Comparison of ENCODE assay signal across 25 mouse cellular contexts in the genomic region with DNA sequence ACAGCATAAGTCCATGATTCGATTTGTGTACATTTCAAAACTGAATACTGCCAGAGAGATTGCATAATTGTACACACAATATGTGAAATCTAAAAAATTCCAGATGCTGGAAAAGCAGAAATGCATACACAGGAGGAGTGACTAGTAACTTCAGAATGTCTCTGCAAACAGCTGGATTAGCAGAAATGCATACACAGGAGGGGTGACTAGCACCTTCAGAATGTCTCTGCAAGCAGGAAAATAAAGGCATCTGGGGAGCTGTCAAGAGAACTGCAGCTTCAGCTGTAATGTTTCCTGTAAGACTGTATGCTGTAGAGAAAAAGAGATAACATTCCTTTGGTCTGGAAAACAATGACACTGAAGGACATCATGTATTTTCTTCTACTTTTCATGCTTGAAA. TPM values are rescaled to one million over a fixed set of nuclear protein-coding genes. Genes with fewer than 3 reads are reported as not detected.
"Had no signal": no experiment of that assay in that cellular context is flagged by ENCODE, and none has a peak within 500 bp of the region (broad histone marks: within the 10 kb centered on the region; RNA-seq: fewer than 3 reads in every experiment).

No protein-coding gene starts in this region.

- H3K4me1 ChIP-seq: lung, embryonic 15.5 days; midbrain, embryonic 10.5 days; midbrain, embryonic 12.5 days; stomach, embryonic 15.5 days had no signal

- DNase-seq: lung, adult 18-20 months; lung, postnatal 14 days; lung, postnatal 36 days; retina, postnatal 1 day; right cerebral cortex, adult 18-20 months; right cerebral cortex, postnatal 25 days; right cerebral cortex, postnatal 4 days; spleen, adult 18-20 months; thymus, adult 2 months; thymus, postnatal 25 days; thymus, postnatal 4 days had no signal

- H3K4me2 ChIP-seq: lung, embryonic 15.5 days; midbrain, embryonic 12.5 days; neural tube, embryonic 13.5 days; neural tube, embryonic 15.5 days; stomach, embryonic 15.5 days had no signal

- H3K27ac ChIP-seq: liver, embryonic 14.5 days; lung, embryonic 15.5 days; midbrain, embryonic 10.5 days; midbrain, embryonic 12.5 days; neural tube, embryonic 13.5 days; neural tube, embryonic 15.5 days; stomach, embryonic 15.5 days; stomach, postnatal 0 days had no signal

- H3K36me3 ChIP-seq: lung, embryonic 15.5 days; midbrain, embryonic 10.5 days; midbrain, embryonic 12.5 days; neural tube, embryonic 13.5 days; neural tube, embryonic 15.5 days; stomach, embryonic 15.5 days had no signal

- H3K9me3 ChIP-seq: lung, embryonic 15.5 days; midbrain, embryonic 10.5 days; midbrain, embryonic 12.5 days; neural tube, embryonic 13.5 days; neural tube, embryonic 15.5 days; stomach, embryonic 15.5 days had no signal

- H3K4me3 ChIP-seq: lung, embryonic 15.5 days; midbrain, embryonic 10.5 days; midbrain, embryonic 12.5 days; myocyte; neural tube, embryonic 13.5 days; neural tube, embryonic 15.5 days; stomach, embryonic 15.5 days had no signal

- H3K9ac ChIP-seq: liver, embryonic 14.5 days; lung, embryonic 15.5 days; midbrain, embryonic 12.5 days; neural tube, embryonic 13.5 days; neural tube, embryonic 15.5 days; stomach, embryonic 15.5 days had no signal

- H3K27me3 ChIP-seq: lung, embryonic 15.5 days; midbrain, embryonic 12.5 days; neural tube, embryonic 13.5 days; neural tube, embryonic 15.5 days; stomach, embryonic 15.5 days had no signal

- ATAC-seq: midbrain, embryonic 16.5 days had no signal

RNA-seq across cellular contexts. Expression of a gene that starts 51.4 kb away (rescaled TPM):
- polyA plus RNA-seq: liver, embryonic 14.5 days; liver, embryonic 16.5 days; lung, embryonic 15.5 days; midbrain, embryonic 10.5 days; midbrain, embryonic 16.5 days; myocyte; neural tube, embryonic 11.5 days; small intestine, adult 2 months; stomach, embryonic 15.5 days; thymus, adult 2 months; urinary bladder, adult 2 months had no signal
